Mouse (Mus musculus) forebrain, embryonic 14.5 days (tissue): ENCODE results near the gene Unc119. TPM values are rescaled to one million over a fixed set of nuclear protein-coding genes. Genes with fewer than 3 reads are reported as not detected.
A peak's percentile ranks its signal among the peaks of the same experiment; 100 is the strongest.

ENCODE experiments used
- ATAC-seq: fragments of 200-750 bp; cut with Nextera tagmentation; 2 replicates; pipeline ENCODE4 v1.8.0; 2017; ENCODE audit warnings: mild to moderate bottlenecking, moderate library complexity
- DNase-seq: peaks from one replicate; pipeline ENCODE4 v3.0.0-alpha.2; 2015; ENCODE audit warnings: low spot score
- H3K27ac ChIP-seq: fragments of 300-500 bp; sonication (generic); 2 replicates; pipeline ENCODE4 v1.5.1; 2014; ENCODE audit warnings: low read depth, mild to moderate bottlenecking, control low read depth, low read length, moderate library complexity
- H3K27me3 ChIP-seq: fragments of 300-500 bp; sonication (generic); replicated peaks from 2 replicates; pipeline ENCODE4 v1.6.1; 2014; ENCODE audit warnings: low read length, control low read depth, mixed read lengths; ENCODE audit not compliant: control insufficient read depth, insufficient read depth
- H3K36me3 ChIP-seq: fragments of 300-500 bp; sonication (generic); 2 replicates; pipeline ENCODE4 v1.6.1; 2014; ENCODE audit warnings: low read length, control low read depth; ENCODE audit not compliant: control insufficient read depth, insufficient read depth
- H3K4me1 ChIP-seq: fragments of 300-500 bp; sonication (generic); 2 replicates; pipeline ENCODE4 v1.6.1; 2014; ENCODE audit warnings: antibody characterized with exemption, low read length, control low read depth; ENCODE audit not compliant: control insufficient read depth, insufficient read depth
- H3K4me2 ChIP-seq: fragments of 300-500 bp; sonication (generic); 2 replicates; pipeline ENCODE4 v1.6.1; 2014; ENCODE audit warnings: mild to moderate bottlenecking, control low read depth, low read length
- H3K4me3 ChIP-seq: fragments of 300-500 bp; sonication (generic); 2 replicates; pipeline ENCODE4 v1.5.1; 2014; ENCODE audit warnings: low read depth, low read length, control low read depth
- H3K9ac ChIP-seq: fragments of 300-500 bp; sonication (generic); 2 replicates; pipeline ENCODE4 v1.6.1; 2014; ENCODE audit warnings: mild to moderate bottlenecking, low read length, control low read depth, moderate library complexity
- H3K9me3 ChIP-seq: fragments of 300-500 bp; sonication (generic); replicated peaks from 2 replicates; pipeline ENCODE4 v1.6.1; 2016; ENCODE audit warnings: low read length, control low read depth, mixed read lengths; ENCODE audit not compliant: control insufficient read depth
- WGBS: fragments of 180-500 bp; shearing (Covaris S2); extraction: QIAGEN DNeasy Blood & Tissue Kit; methylation state at CpG from one replicate; pipeline ENCODE4 v1.1.7; 2014; 5-methylcytosine and 5-hydroxymethylcytosine counted together
- polyA plus RNA-seq: library from polyadenylated mRNA; unstranded; fragments of >200 nt; fragmentation: Nextera tagmentation; extraction: Ambion mirVana; gene quantifications from 2 replicates; pipeline ENCODE4 v1.2.1, GENCODE M21; 2014

The Unc119 gene
- polyA plus RNA-seq, 1 experiment from 2014 or later = 72.5 TPM

DNA sequence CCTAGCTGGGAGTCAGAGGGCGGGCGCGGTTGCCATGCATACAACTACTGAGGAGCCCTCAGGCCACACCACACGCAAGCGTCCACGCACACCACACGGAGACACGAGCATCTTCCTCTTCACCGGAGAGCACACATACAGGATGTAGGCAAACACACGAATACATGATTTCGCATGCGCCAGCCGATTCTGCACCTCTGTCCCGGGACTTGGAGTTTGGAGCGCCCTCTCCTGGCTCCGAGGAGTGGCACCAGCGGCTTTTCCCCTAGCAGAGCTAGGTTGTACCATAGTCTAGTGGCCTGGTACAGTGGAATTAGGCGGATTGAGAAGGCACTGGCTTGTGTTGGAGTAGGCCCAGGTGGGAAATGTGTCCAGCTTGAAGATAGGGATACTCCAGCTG lies 54.1 kb downstream of the Unc119 start:
- Histone ChIP-seq H3K27ac (no peak overlapping the region), H3K27me3 (no peaks in the 10 kb centered on the region), H3K4me3 (no peak overlapping the region), H3K4me2 (peak overlapping the region; percentile 27), H3K9ac (peak overlapping the region; percentile 3; the same call in 1 of the 2 replicates), H3K36me3 (no peaks in the 10 kb centered on the region), H3K9me3 (no peaks in the 10 kb centered on the region), H3K4me1 (no peaks in the 10 kb centered on the region)
- 14% methylated on average over 18 of the region's 18 CpGs for WGBS
- ATAC-seq (peak; percentile 26; the same call in 1 of the 2 replicates), DNase-seq (peak; percentile 86)

DNA sequence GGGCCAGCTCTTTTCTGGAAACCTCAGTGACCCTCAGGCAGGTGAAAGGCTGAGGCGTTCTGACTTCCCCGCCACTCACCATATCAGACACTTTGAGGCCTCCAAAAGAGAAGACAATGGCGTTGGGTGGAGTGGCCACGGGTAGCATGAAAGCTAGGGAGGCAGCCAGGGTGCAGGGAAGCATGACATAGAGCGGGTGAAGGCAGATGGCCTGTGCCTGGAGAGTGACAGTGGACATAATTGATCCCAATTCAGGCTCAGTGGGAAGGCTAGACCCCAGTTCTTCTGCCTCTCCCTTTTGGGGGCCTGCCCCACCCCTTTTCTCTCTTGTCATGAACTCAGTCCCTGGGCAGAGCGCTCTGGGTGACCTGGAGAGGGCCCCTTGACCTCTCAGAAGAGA lies 54.9 kb downstream of the Unc119 start:
- WGBS = 73% methylated on average over 6 of the region's 6 CpGs
- H3K4me2 ChIP-seq = no peak overlapping the region
- H3K36me3 ChIP-seq = no peaks in the 10 kb centered on the region
- no peaks in the 10 kb centered on the region for H3K4me1 ChIP-seq
- ATAC-seq (no peak), DNase-seq (no peak)
- no peak overlapping the region for H3K4me3 ChIP-seq
- no peak overlapping the region for H3K9ac ChIP-seq
- H3K27me3 ChIP-seq = no peaks in the 10 kb centered on the region
- H3K9me3 ChIP-seq = no peaks in the 10 kb centered on the region
- H3K27ac ChIP-seq = no peak overlapping the region

Other genes with a start within 250 kb of the Unc119 start
- 22.3 and 23.9 TPM in 2 replicates for gene Fam222b, start 248.8 kb upstream of the Unc119 start, polyA plus RNA-seq
- 79.2 and 82.6 TPM in 2 replicates for gene Traf4, start 177.9 kb upstream of the Unc119 start, polyA plus RNA-seq
- 4.6 and 5.5 TPM in 2 replicates for gene Nek8, start 166.8 kb upstream of the Unc119 start, polyA plus RNA-seq
- gene Tlcd1, start 166.8 kb upstream of the Unc119 start, polyA plus RNA-seq = 4.4 and 4.5 TPM in 2 replicates
- 1,011 and 1,206 TPM in 2 replicates for gene Rpl23a, start 159.9 kb upstream of the Unc119 start, polyA plus RNA-seq
- gene Rab34, start 155.1 kb upstream of the Unc119 start, polyA plus RNA-seq = 48.1 and 48.2 TPM in 2 replicates
- 0.55 and 0.73 TPM in 2 replicates for gene Proca1, start 150.1 kb upstream of the Unc119 start, polyA plus RNA-seq
- gene Sdf2, start 97.7 kb upstream of the Unc119 start, polyA plus RNA-seq = 82.4 and 90.2 TPM in 2 replicates
- 17.7 and 21.7 TPM in 2 replicates for gene Supt6, start 97.5 kb upstream of the Unc119 start, polyA plus RNA-seq
- 49.4 and 56.0 TPM in 2 replicates for gene 2610507B11Rik, start 81.7 kb upstream of the Unc119 start, polyA plus RNA-seq
- 0.19 and 0.43 TPM in 2 replicates for gene BC030499, start 52.6 kb upstream of the Unc119 start, polyA plus RNA-seq
- 21.5 and 25.4 TPM in 2 replicates for gene Spag5, start 42.0 kb upstream of the Unc119 start, polyA plus RNA-seq
- gene Aldoc, start 20.5 kb upstream of the Unc119 start, polyA plus RNA-seq = 161 and 167 TPM in 2 replicates
- gene Pigs, start 15.1 kb upstream of the Unc119 start, polyA plus RNA-seq = 46.8 and 51.0 TPM in 2 replicates
- gene Foxn1, start 43.1 kb downstream of the Unc119 start, polyA plus RNA-seq = not detected in 2 replicates
- gene Slc13a2, start 78.7 kb downstream of the Unc119 start, polyA plus RNA-seq = not detected in 2 replicates
- gene Slc46a1, start 122.2 kb downstream of the Unc119 start, polyA plus RNA-seq = 18.4 and 19.2 TPM in 2 replicates
- gene Sarm1, start 154.3 kb downstream of the Unc119 start, polyA plus RNA-seq = 34.9 and 45.6 TPM in 2 replicates
- gene Vtn, start 155.6 kb downstream of the Unc119 start, polyA plus RNA-seq = 88.4 and 120 TPM in 2 replicates
- gene Sebox, start 160.0 kb downstream of the Unc119 start, polyA plus RNA-seq = 0.66 and 0.72 TPM in 2 replicates
- gene Tmem199, start 168.7 kb downstream of the Unc119 start, polyA plus RNA-seq = 93.1 and 93.2 TPM in 2 replicates
- 185 TPM in 2 replicates for gene Poldip2, start 168.7 kb downstream of the Unc119 start, polyA plus RNA-seq
- gene Tnfaip1, start 192.8 kb downstream of the Unc119 start, polyA plus RNA-seq = 66.1 and 71.3 TPM in 2 replicates
- 118 and 126 TPM in 2 replicates for gene Ift20, start 192.9 kb downstream of the Unc119 start, polyA plus RNA-seq
- 40.0 and 48.5 TPM in 2 replicates for gene Tmem97, start 207.3 kb downstream of the Unc119 start, polyA plus RNA-seq